Mouse (Mus musculus) heart, postnatal 14 days (tissue): ENCODE data around the gene 5530401A14Rik. TPM values are rescaled to one million over a fixed set of nuclear protein-coding genes. Genes with fewer than 3 reads are reported as not detected.

Experiments
- DNase-seq, 2 experiments: peaks; one replicate each; pipeline ENCODE4 v3.0.0; 2021 to 2022
- intact Hi-C: fragments of 180-260 bp; cut with DNase I; formaldehyde crosslinking; loops from one replicate; pipeline ENCODE4 v1.15.1; 2025
- long read RNA-seq, 2 experiments: library from polyadenylated mRNA; stranded (forward); transcript quantifications; one replicate each; pipeline ENCODE4 v2.0.0; 2021
- total RNA-seq, 2 experiments: library from RNA; stranded (reverse); gene quantifications; 2 replicates each; pipeline ENCODE4 v1.2.3; 2021

5530401A14Rik gene
- total RNA-seq, result under 1 TPM; 0.07 TPM
- long read RNA-seq, experiment 1, result 0 reads
- long read RNA-seq, experiment 2, result 0 reads

GRCm38 (mm10) chr11:81860250-81860972, at the start of gene 5530401A14Rik:
Gene 5530401A14Rik, plus strand, starts transcription at chr11:81860673.
- intact Hi-C loops, result no loop called here
- no peak for DNase-seq

- DNase-seq, result no peak
- intact Hi-C loops, result no loop called here
These were observed 45.7 kb upstream of the 5530401A14Rik start for GRCm38 (mm10) chr11:81814816-81815215.

- intact Hi-C loops, result no loop called here
- DNase-seq, result no peak
These were observed 43.9 kb upstream of the 5530401A14Rik start for GRCm38 (mm10) chr11:81816531-81816930.

- DNase-seq, result no peak
- intact Hi-C loops, result no loop called here
These were observed 28.1 kb upstream of the 5530401A14Rik start for GRCm38 (mm10) chr11:81832381-81832780.

- DNase-seq, result no peak
- intact Hi-C loops, result no loop called here
These were observed 22.0 kb upstream of the 5530401A14Rik start for GRCm38 (mm10) chr11:81838426-81838825.

- DNase-seq, result no peak
- intact Hi-C loops, result no loop called here
These were observed 19.5 kb upstream of the 5530401A14Rik start for GRCm38 (mm10) chr11:81841001-81841400.

GRCm38 (mm10) chr11:81845010-81845685, 15.3 kb upstream of the 5530401A14Rik start:
- peak; percentile 5 to 27 for DNase-seq
- intact Hi-C loops, result no loop called here

GRCm38 (mm10) chr11:81845686-81846036, 14.8 kb upstream of the 5530401A14Rik start:
- no peak for DNase-seq
- intact Hi-C loops, result no loop called here

GRCm38 (mm10) chr11:81847773-81848490, 12.5 kb upstream of the 5530401A14Rik start:
- DNase-seq, result no peak
- intact Hi-C loops, result no loop called here

GRCm38 (mm10) chr11:81865661-81866382, 5.3 kb downstream of the 5530401A14Rik start:
- DNase-seq, result no peak
- intact Hi-C loops, result no loop called here

GRCm38 (mm10) chr11:81871506-81872213, 11.2 kb downstream of the 5530401A14Rik start:
- DNase-seq, result no peak
- intact Hi-C loops, result no loop called here

GRCm38 (mm10) chr11:81896511-81896910, 36.0 kb downstream of the 5530401A14Rik start:
- intact Hi-C loops, result no loop called here
- no peak for DNase-seq

- DNase-seq, result no peak
- intact Hi-C loops, result no loop called here
These were observed 37.3 kb downstream of the 5530401A14Rik start for GRCm38 (mm10) chr11:81897547-81898354.

GRCm38 (mm10) chr11:81902318-81902717, 41.8 kb downstream of the 5530401A14Rik start:
- intact Hi-C loops, result no loop called here
- DNase-seq, result no peak

GRCm38 (mm10) chr11:81908760-81909159, 48.3 kb downstream of the 5530401A14Rik start:
- intact Hi-C loops, result no loop called here
- DNase-seq, result no peak

GRCm38 (mm10) chr11:81909397-81909894, 49.0 kb downstream of the 5530401A14Rik start:
- intact Hi-C loops, result no loop called here

GRCm38 (mm10) chr11:81913071-81913470, 52.6 kb downstream of the 5530401A14Rik start:
- DNase-seq, result no peak
- intact Hi-C loops, result no loop called here

More at GRCm38 (mm10) chr11:81909397-81909894, 49.0 kb downstream of the 5530401A14Rik start:
- DNase-seq, result no peak

GRCm38 (mm10) chr11:81915501-81915900, 55.0 kb downstream of the 5530401A14Rik start:
- intact Hi-C loops, result no loop called here

GRCm38 (mm10) chr11:81923096-81923495, 62.6 kb downstream of the 5530401A14Rik start:
- intact Hi-C loops, result no loop called here
- DNase-seq, result no peak

More at GRCm38 (mm10) chr11:81915501-81915900, 55.0 kb downstream of the 5530401A14Rik start:
- no peak for DNase-seq
